Mouse (Mus musculus) frontal cortex, adult (tissue): ENCODE data around the gene Lpcat1.

Source experiments
- ATAC-seq: cut with Nextera tagmentation; 2 replicates; pipeline ENCODE4 v1.9.2; 2017; ENCODE audit warnings: mild to moderate bottlenecking, moderate library complexity, mixed read lengths; ENCODE audit not compliant: low TSS enrichment

The Lpcat1 gene

DNA sequence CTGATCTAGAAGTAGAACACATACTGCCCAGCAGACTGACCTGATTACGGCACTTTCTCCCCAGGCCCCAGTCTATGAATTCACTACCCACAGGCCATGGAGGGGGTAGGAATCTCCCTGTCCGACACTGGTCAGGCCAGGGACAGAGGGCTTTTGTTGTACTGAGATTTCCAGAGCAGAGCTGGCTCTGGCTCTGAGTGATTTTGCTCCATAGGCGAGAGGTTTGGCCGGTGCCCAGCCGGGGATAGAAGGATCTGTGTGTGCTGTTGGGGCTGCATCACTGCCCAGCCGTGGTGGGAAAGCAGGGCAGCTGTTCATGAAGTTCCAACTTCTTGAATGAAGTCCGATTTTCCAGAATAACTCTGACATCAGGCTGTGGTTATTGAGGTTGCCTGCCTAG, 20.1 kb upstream of the Lpcat1 start:
- ATAC-seq: peak; percentile 83

DNA sequence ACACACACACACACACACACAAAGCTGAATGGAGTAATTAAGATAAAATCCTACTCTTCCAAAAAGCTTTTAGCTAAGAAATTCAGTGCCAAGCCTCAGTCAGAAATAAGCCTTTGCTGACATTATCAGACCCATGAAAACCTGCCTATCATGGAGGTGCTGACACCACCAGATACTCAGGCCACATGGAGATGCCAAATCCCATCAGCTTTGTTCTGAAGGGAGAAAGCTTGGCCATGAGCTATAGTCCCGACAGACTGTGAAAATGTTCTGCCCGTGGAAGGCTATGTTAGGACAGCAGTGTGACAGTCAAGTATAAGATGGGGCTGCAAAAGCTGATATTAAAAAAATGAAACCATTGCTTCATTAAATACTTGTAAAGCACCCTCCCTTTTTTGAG, 19.5 kb upstream of the Lpcat1 start:
- no peak for ATAC-seq

DNA sequence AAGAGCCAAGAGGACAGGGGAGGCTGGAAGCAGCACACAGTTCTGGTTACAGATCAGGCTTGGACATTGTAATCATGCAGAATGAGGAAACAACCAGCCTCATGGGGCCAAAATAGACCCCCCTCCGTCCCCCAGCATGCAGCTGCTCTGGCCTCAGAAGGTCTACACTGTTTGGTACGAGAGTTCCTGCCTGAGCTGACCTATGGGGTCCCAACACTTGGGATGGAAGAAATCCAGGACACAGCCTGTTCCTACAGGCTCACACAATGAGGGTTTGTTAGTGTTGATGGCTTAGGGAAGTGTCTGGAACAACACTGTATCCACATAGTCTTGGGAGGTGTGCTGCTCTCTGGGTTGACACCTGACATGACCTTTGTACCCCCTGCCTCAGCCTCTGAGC, 18.8 kb upstream of the Lpcat1 start:
- no peak for ATAC-seq

DNA sequence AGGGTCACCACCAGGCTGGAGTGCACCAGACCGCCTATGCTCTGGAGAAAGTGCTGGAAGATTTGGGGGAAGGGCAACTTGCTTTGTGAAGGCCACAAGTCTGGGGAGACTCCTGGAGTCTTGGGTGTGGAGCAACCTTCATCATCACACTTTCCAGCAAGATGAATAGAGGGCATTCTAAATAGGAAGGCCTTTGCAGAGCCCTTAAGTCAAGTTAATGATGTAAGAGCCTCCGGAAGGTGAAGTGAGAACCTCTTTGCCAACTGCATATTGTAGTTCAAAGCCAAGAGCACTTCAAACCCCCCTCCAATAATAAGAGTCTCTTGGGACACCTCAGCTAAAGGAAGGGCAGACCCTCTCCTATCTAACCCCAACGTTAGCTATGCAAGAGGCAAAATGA, 18.3 kb upstream of the Lpcat1 start:
- no peak for ATAC-seq

DNA sequence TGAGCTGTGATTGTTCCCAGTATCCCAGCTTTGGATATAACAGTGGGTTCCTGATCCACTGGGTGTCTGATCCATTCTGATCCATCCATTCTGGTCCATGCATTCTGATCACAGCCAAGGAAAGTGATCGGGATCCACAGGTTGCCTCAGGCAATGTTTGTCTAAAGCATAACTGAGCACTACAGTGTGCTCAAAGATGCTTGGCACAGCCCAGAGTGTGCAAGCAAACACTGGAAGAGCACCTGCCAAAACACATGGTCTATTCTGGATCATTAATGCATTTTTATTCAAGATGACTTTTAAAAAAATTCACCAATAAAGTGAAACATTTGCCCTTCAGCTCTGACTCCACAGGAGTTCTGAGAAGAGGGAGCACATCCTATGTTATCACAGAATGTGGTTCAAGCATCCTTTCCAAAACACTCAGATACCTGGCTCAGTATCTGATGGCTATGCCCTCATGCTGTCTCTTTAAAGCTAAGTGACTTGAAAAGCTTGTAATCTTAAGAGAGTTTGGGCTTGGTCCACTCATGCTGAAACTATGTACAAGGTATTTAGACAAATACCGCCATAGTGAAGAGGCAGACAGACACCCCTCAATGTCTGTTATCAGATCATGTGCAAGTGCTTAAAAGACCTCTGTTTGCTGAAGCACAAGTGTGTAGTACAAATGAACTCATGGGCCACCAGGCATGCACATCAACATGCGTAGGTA, 13.3 kb upstream of the Lpcat1 start:
- ATAC-seq: no peak

DNA sequence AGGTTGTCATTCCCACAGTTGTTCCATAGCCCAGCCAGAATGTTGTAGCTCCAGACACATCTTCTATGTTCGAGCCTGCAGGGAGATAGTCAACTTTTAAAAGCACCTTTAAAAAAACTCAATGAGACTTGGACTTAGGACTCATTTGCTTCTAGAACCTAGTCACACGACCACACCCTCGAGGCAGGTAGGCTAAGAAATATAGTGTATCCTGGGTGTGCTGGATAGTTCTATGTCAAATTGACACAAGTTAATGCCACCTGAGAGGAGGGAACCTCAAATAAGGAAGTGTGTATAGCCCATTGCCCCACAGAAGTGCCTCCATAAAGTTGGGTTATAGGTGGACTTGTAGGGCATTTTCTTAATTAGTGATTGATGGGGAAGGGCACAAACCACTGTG, 11.7 kb upstream of the Lpcat1 start:
- no peak for ATAC-seq

DNA sequence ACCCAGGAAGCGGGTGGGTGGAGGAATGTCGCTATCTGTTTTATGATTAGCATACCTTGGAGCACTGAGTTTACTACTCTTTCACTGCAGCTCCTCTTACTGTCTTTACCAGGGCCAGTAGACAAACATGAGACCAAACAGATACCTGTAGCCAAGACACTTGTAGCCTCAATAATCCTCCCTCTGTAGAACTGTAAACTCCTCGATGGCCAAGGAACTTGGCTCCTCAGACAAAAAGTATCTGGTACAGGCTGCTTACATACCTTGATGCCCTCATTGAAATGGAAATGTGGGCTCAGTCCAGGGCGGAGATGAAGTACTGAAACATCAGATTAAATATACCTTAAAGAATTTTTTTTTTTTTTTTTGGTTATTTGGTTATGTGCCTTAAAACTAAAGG, 9.7 kb upstream of the Lpcat1 start:
- ATAC-seq: no peak

DNA sequence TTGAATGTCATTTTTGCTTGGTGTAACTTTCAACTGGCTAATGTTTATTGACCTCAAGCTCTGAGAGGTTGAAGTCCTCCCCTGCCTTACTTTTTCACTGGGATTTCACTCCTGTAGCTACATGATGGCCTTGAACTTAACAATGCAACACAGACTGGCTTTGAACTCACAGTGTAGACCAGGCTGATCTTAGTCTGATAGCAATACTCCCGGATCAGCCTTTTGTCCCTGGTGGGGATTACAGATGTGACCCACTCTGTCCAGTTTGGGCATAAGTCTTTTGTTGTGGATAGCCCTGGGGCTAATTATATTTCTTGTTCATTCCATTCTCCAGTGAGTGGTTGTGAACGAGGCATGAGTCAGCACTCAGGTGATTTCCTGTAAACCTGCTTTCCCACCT, 9.3 kb upstream of the Lpcat1 start:
- no peak for ATAC-seq

DNA sequence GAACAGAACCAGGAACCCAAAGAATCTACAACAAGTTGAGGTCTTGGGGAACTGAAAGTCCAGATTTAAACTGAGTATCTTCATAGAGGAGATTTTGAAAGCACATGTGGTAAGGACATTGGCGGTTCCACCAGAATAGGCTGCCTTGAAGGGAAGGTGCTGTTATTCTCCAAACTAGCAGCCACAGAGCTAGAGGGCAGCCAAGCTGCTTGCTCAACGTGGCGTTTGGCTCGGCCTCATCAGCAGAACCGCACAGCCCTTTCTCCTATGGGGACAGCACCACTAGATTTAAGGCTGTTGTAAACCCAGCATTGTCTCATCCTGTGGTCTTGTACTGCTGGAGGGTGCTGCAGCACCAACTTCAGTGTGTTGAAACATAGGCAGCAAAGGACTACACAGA, 8.3 kb upstream of the Lpcat1 start:
- ATAC-seq: no peak

DNA sequence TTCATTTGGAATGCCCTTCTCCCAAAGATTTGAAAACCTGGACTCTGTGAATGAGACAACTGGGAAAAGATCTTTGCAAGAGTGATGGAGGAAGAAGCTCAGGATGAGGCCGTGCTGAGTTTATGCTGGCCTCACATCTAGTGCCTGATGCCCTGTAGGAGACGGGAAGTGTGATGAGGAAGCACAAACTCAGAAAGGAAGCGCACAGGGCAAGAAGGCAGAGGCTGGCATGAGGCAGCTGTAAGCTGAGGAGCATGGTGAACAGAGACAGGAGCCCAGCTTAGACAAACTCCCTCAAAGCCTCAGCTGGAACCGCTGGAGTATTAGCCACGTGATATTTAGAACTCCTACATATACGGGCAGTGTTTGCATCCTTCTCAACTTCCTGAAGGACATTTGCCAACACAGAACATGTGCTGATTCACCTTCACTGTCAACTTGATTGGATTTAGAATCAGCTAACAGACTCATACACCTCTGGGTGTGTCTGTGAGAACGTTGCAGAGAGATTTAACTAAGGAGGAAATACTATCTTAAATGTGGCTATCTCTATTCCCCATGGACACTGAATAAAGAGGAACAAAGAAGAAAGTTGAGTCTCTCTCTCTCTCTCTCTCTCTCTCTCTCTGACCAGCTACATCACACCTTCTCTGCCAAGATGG, 7.7 kb upstream of the Lpcat1 start:
- no peak for ATAC-seq

DNA sequence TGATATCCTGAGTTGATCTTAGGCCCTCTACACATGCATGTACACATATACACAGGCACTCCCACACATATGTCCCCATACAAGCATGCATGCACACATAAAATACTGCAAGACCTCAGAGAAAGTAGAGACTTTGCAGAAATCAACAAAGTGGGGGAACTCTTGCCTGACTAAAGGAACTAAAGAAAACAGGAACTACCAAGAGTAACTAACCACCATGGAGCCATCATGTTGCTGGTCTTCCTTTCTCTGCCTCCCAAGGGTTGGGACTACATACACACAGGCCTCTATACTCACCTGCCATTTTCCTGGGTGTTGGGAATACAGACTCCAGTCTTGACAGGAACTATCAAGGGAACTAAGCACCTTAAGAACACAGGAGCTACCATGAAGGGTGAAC, 5.4 kb upstream of the Lpcat1 start:
- ATAC-seq: no peak

DNA sequence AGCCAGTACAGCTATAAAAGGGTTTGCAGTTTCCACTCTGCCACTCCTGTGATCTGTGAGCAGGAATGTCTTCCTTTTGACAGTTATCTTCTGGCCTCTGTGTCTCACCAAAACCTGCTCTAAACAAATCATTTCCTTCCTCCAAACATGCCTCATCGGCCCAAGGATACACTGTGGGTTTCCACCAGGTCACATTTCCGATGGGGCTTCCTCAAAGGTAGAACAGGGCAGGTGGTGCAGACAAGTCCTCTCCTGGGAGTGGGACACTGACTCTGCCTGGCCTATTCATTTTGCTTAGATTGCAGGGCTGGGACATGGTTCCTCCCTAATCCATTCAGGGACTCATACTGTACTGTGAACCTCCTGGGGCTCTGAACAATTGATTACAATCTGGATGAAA, 1.8 kb upstream of the Lpcat1 start:
- no peak for ATAC-seq

DNA sequence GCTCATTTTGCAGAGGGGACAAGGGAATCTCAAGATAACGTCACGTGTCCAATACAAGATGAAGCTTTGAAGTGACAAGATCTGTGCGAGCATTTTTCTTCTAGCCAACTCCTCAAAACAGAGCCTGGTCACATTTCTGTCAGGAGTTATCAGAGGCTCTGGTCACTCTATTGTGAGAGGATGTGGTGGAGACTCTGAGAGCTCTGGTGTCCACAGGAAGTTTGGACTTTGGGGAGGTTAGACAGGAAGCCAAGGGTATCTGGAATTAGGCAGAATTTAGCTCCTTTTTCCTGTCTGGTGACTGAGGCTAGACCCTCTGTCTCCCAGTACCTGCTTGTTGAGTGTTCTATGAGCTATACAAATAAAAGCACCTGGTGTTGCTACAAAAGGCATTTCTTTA, 586 bp upstream of the Lpcat1 start:
- ATAC-seq: no peak

DNA sequence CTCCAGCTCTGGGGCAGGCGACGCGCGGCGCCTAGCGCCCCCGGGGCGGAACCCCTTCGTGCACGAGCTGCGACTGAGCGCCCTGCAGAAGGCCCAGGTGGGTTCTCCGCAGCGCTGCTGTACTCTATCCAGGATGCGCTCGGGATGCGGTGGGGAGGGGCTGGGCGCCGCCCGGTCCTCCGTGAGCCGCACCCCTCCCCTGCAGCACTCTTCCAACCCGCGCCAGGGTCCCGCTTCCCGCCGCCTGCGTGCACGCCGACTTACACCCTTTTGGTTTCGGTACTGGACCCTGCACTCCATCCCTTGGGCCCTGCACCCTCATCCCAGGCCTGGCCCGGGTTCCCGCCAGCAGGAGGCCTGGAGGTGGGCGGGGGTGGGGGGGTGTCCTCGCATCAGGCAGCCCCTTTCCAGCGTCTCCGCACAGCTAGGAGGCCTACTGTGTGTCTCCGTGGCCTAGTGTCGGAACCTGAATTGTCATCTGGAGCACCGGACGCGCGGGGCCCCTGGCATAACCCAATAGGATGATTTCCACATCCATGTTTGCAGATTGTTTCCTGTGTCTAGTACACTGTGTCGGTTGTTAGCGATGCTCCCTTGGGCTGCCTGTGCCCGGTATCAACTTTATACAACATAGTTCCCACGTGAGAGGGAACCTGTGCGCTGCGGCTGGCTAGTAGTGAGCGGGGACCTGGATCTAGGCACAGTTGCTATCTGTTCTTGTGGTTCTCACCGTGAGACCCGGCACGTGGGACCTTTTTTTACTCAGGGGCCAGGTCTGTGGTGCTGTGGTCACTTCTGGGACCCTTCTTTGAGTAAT, 632 bp downstream of the Lpcat1 start:
- ATAC-seq: peak; percentile 15; the same call in 1 of the 2 replicates

DNA sequence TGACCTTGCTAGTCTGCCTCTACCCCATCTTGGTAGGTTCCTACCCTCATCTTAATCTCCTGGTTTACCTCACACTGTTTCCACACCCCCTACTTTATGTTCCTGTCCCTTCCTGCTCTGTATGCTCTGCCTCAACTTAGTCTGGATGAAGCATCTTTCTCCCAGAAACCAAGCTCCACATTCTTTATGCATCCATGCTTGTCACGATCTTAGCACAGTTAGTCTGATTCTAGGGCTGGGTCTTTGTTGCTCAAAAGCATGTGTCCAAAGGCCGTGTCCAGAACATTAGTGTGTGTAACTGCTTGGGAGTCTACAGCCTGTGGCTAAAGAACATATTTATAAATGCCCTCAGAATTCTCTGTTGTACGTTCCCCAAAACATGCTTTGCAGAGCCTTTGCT, 1.8 kb downstream of the Lpcat1 start:
- ATAC-seq: no peak

DNA sequence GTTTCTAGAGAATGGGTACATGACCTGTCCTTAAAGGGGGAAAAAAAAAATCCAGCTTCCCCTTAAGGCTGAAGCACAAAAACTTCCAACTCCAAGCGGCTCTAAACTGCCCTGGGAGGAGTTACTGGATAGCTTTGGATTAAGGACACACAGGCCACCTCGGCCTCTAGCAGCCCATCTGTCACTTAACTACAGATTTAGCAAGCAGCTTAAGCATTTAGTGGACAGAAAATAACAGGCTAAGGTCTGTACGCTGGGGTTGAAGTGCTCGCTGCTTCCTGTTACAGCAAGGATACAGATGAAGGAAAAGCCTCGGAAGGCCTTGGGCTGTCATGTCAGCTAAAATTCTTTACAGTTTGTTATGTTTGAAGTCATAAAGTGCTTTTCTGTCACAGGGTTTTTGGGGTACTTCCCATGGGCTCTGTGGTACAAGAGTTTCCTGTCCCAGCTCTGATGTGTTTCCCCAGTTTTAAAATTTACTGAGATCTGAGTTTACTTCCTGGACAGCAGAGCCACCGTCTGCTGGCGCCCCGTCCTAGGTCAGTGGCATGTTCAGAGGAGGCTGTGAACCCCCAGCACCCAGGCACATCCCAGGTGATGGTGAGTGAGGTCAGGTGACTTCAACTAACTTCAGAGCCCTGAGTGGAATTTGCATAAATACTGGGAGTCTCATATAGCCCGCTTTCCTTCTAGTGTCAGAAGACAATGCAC, 2.4 kb downstream of the Lpcat1 start:
- ATAC-seq: no peak

DNA sequence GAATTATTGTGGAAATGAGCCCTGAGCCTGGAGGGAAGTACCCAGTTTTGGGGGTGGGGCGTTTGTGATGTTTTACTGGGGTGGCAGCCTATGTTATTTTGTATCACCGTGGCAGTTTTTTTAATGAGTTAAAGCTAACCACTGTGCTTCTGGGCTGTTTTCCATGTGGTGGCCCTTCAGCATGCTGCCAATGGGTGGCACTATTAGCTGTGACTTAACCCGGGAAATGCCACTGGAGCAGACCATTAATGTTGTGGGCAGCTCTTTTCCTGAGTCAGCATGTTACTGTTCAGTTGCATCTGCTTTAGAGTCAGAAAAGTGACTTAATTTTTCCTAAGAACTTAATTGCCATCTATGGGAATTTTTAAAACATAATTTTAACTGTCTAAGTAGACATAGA, 5.5 kb downstream of the Lpcat1 start:
- ATAC-seq: no peak

DNA sequence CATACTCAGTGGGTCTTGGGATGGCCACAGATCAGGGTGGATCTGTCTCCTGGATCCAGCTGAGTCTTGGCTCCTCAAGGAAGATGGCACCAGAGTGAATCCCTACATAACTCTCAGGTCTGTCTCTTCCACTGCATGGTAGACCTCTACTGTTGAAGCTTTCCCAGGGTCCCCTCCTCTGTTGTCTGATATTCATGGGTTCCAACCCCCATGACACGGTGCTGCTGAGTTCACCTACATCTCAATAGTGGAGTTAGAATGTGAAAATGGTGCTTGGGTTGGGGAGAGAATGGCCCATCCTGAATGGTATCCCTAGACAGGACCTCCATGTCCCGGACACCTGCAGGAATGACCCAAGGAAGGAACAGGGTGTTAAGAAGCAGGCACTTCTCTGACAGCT, 6.7 kb downstream of the Lpcat1 start:
- ATAC-seq: no peak

DNA sequence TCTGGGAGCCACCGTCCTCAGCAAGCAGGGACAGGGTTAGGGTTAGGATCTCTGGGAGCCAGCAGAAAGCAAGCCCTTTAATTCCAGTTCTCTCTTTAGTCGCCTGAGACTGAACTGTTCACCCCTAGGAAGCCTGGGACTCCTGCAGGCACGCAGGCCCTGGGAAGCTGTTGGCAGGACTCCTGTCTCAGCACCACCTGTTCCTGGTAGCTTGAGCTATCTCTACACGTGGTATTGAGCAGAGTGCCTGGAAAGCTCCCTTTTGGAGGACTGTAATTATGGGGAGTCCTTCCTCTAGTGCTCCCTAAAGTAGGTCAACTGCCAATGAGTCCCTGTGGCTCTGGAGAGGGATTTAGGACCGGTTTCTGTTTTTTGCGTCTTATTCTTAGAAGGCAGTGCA, 7.2 kb downstream of the Lpcat1 start:
- ATAC-seq: peak; percentile 45

DNA sequence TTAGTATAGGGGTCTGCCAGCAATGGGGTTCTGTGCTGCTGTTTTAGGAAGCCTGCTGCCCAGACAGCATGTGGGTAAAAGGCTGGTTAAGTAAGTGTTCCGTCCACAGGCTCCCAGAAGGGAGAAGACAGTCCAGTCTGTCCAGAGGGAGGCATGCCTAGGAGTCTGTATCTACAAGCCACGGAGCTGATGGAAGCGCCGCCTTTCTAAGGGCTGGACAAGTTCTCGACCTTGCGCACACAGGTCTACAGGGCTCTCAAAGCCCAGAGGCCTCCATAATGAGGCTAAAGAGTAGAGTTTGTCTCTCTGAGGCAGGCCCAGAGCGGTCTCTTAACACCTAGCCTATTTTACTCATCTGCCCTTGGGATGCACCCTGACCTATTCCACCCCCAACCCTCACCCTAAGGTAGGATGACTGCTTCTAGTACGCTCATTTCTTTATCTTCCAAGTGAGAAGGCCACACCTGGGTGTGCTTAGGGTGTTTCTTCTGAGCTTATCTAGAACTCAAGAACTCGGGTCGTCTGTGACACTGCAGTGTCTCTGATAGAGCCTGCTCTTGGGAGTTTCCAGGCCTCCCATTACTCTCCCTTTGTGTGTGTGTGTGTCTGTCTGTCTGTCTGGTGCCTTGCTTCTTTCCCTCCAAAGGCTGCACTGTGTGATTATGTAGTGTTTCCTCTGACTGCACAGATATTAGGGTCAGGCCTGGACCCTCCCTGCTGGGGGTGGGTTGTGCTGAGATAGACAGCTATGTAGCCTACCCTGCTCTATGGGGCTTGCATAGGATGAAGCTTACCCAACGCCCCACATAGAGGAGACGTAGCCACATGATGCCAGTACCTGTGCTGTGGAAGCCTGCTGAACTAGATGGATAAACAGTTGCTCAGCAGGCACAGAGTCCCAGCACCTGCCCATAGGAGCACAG, 8.3 kb downstream of the Lpcat1 start:
- ATAC-seq: no peak

DNA sequence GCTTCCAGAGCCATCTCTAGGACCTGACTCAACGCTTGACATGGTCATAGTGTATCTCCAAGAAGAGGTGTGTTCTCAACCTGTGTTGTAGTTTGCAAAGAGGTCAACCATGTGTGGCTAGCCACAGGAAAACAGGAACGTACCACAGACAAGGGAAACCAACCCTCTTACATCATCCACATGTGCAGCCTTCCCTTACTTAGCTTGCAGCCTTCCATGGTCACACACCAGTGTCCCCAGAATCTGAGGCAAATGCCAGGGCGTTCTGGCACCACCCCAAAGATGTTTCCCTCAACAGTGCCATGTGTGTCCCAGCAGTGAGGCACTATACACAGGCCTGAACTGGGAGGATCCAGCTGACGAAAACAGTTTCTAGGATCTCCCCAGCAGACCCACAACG, 9.3 kb downstream of the Lpcat1 start:
- peak; percentile 9 for ATAC-seq
